Mouse (Mus musculus) midbrain, postnatal 0 days (tissue): ENCODE results near the gene Dnaja3. TPM values are rescaled to one million over a fixed set of nuclear protein-coding genes. Genes with fewer than 3 reads are reported as not detected.
A peak's percentile ranks its signal among the peaks of the same experiment; 100 is the strongest.

Experiments used
- ATAC-seq: fragments of 200-750 bp; cut with Nextera tagmentation; 2 replicates; pipeline ENCODE4 v1.8.0; 2017; ENCODE audit warnings: moderate number of reproducible peaks, mild to moderate bottlenecking, moderate TSS enrichment, moderate library complexity; ENCODE audit not compliant: low FRiP score
- DNase-seq: peaks from one replicate; pipeline ENCODE4 v3.0.0-alpha.2; 2015; ENCODE audit warnings: low spot score
- H3K27ac ChIP-seq: fragments of 300-500 bp; sonication (generic); 2 replicates; pipeline ENCODE4 v1.5.1; 2014; ENCODE audit warnings: low read depth, mild to moderate bottlenecking, low read length, mixed read lengths
- H3K27me3 ChIP-seq: fragments of 300-500 bp; sonication (generic); 2 replicates; pipeline ENCODE4 v1.6.1; 2014; ENCODE audit warnings: low read length, control low read depth, mixed read lengths; ENCODE audit not compliant: insufficient read depth
- H3K36me3 ChIP-seq: fragments of 300-500 bp; sonication (generic); 2 replicates; pipeline ENCODE4 v1.6.1; 2014; ENCODE audit warnings: low read length, control low read depth, mixed read lengths; ENCODE audit not compliant: insufficient read depth
- H3K4me1 ChIP-seq: fragments of 300-500 bp; sonication (generic); 2 replicates; pipeline ENCODE4 v1.6.1; 2014; ENCODE audit warnings: mild to moderate bottlenecking, control low read depth, antibody characterized with exemption, low read length, mixed read lengths; ENCODE audit not compliant: insufficient read depth
- H3K4me2 ChIP-seq: fragments of 300-500 bp; sonication (generic); 2 replicates; pipeline ENCODE4 v1.6.1; 2014; ENCODE audit warnings: low read depth, mild to moderate bottlenecking, low read length, mixed read lengths; ENCODE audit not compliant: poor library complexity, severe bottlenecking
- H3K4me3 ChIP-seq: fragments of 300-500 bp; sonication (generic); 2 replicates; pipeline ENCODE4 v1.5.1; 2014; ENCODE audit warnings: low read depth, mild to moderate bottlenecking, low read length, moderate library complexity
- H3K9ac ChIP-seq: fragments of 300-500 bp; sonication (generic); replicated peaks from 2 replicates; pipeline ENCODE4 v1.6.1; 2014; ENCODE audit warnings: mild to moderate bottlenecking, low read length, moderate library complexity, mixed read lengths; ENCODE audit not compliant: poor library complexity, severe bottlenecking
- H3K9me3 ChIP-seq: fragments of 300-500 bp; sonication (generic); 2 replicates; pipeline ENCODE4 v1.6.1; 2016; ENCODE audit warnings: low read length, control low read depth
- CTCF ChIP-seq: IDR thresholded peaks from 2 replicates; pipeline ENCODE4 v1.5.1; 2016; ENCODE audit warnings: antibody characterized with exemption, mild to moderate bottlenecking
- WGBS: fragments of 180-500 bp; shearing (Covaris S2); extraction: QIAGEN DNeasy Blood & Tissue Kit; methylation state at CpG from one replicate; pipeline ENCODE4 v1.1.7; 2014; 5-methylcytosine and 5-hydroxymethylcytosine counted together
- polyA plus RNA-seq: library from polyadenylated mRNA; unstranded; fragments of >200 nt; fragmentation: Nextera tagmentation; extraction: Ambion mirVana; gene quantifications from 2 replicates; pipeline ENCODE4 v1.2.1, GENCODE M21; 2015
- total RNA-seq: library from RNA; depleted of rRNA; stranded (reverse); fragments of >200 nt; gene quantifications from 2 replicates; pipeline ENCODE4 v1.2.3, GENCODE M21; 2014

The Dnaja3 gene
- total and polyA plus RNA-seq, 2 experiments from 2014 or later = 54.1 to 65.5 TPM

DNA sequence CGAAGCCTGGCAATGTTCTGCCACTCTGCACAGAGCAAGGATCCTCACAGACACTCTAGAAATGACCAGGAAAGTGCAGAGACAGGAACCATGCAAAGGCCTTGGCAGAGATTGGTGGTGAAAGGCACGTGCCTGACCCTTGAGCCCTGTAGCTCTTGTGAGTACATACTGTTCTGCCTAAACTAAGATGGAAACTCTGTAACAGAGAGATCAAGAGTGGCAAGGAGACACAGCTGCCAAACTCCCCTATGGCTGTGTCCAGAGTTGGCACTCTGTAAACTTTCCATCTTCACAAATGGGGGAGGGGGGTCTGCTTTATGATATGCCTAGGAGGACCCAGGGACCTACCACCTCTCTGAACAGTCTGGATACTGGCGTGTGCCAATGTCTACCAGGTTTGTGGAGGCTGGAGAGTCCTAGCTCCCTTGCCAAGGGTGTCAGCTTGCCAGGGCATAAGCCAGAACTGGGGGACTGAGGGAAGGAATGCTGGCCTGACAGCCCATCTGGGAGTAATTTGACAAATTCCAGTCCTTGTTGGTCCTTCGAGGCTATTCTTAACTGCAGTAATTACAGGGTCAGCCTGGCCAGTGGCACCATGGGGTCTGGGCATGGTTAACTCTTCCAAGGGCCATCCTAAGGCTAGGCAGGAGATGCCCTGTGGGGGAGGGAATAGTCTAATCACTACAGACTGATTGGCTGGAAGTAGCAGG lies 13.1 kb downstream of the Dnaja3 start:
- DNase-seq (peak; percentile 34), ATAC-seq (no peak)
- 87% methylated on average over 4 of the region's 4 CpGs for WGBS
- Histone ChIP-seq H3K27me3 (no peaks in the 10 kb centered on the region), H3K9ac (no peak overlapping the region), H3K9me3 (no peaks in the 10 kb centered on the region), H3K4me1 (0 out of 2 replicates have a peak, but pooled peaks cover 2% of the 10 kb centered on the region), H3K27ac (no peak overlapping the region), H3K4me3 (no peak overlapping the region), H3K36me3 (peaks cover 41% of the 10 kb centered on the region), H3K4me2 (no peak overlapping the region)
- no peak for TF ChIP-seq CTCF

DNA sequence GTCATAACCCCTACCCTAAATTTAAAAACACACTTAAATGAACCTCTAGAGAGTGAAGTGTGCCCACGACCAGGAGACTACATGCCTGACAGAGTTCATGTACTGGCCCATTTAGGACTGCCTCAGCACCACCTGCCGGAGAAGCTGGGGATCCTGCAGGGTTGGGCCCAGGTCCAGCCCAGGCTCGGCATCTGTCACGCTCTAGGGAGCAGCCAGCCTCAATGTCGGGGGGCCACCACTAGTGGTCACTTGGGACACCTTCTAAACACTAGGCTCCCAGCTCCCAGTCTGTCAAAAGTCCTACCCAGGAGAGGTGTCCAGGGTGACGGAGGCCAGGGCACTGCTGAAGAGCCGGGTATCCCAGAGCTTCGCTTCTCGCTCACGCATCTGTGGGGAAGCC lies 14.9 kb downstream of the Dnaja3 start:
- Histone ChIP-seq H3K4me3 (no peak overlapping the region), H3K27ac (no peak overlapping the region), H3K9ac (no peak overlapping the region), H3K4me2 (no peak overlapping the region), H3K36me3 (peaks cover 29% of the 10 kb centered on the region; the same call in 1 of the 2 replicates), H3K4me1 (0 out of 2 replicates have a peak, but pooled peaks cover 2% of the 10 kb centered on the region), H3K9me3 (no peaks in the 10 kb centered on the region), H3K27me3 (no peaks in the 10 kb centered on the region)
- ATAC-seq = no peak
- DNase-seq = no peak
- WGBS = 78% methylated on average over 10 of the region's 10 CpGs
- TF ChIP-seq CTCF = peak; percentile 21

DNA sequence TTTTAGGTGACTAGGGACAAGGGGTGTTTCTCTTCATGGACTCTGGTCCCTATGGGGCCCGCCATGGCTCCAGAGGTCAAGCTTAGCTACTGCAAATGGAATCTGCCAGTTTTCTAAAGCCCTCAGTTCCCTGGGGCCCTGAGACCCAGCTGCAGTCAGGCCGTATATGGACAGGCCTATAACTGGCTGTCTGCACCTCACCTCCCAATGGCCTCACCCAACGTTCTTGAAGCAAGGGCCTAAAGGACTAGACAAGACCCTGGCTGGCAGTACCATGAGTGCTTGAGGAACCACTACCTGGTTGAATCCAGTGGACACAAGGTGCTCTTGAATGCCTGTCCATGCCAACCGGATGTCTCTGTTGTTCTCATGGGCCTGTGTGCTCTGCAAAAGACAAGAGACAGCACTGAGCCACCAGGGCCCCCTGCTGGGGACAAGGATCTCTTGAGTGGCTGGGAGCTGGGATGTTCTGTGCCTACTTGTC lies 15.5 kb downstream of the Dnaja3 start:
- Histone ChIP-seq H3K9me3 (no peaks in the 10 kb centered on the region), H3K27ac (no peak overlapping the region), H3K36me3 (peaks cover 23% of the 10 kb centered on the region; the same call in 1 of the 2 replicates), H3K4me3 (no peak overlapping the region), H3K9ac (no peak overlapping the region), H3K27me3 (no peaks in the 10 kb centered on the region), H3K4me2 (no peak overlapping the region), H3K4me1 (0 out of 2 replicates have a peak, but pooled peaks cover 2% of the 10 kb centered on the region)
- peak; percentile 49 for TF ChIP-seq CTCF
- ATAC-seq (no peak), DNase-seq (no peak)
- WGBS = 62% methylated on average over 4 of the region's 4 CpGs

DNA sequence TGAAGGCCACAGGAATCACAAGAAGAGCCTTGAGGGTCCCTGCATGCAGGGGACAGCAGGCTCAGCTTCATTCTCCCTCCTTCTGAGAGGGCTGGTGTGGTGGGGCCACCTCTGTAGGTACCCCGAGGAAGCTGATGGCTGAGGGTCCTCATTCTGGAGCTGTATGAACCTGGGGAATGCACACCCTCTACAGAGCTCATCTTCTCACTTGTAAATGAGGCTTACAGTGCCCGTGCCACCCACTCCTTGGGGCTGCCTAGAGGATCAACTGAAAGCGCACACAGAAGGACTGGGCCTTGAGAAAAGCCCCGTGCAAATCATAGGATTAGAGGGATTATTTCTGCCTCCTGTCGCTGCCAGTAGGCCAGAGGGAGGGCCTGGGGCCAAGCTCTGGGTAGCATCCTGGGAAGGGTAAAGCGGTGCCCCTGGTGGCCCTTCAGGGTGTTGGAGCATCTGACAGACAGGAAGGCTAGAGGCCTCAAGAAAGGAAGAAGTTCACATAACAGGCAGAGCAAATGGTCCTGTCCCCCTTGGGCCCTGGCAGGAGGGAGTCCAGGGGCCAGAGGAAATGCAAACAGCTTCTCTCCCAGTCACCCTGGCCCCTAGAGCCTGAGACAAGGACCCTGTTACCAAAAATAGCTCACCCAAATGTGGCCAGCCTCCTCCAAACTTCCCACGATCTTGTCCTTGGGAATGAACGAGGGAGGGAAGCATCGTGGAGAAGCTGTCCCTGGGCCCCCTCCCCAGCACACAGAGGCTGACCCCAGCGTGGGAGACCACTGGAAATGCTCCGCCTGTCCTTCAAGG lies 16.2 kb downstream of the Dnaja3 start:
- Histone ChIP-seq H3K27me3 (no peaks in the 10 kb centered on the region), H3K27ac (no peak overlapping the region), H3K4me3 (no peak overlapping the region), H3K36me3 (peaks cover 24% of the 10 kb centered on the region; the same call in 1 of the 2 replicates), H3K4me1 (0 out of 2 replicates have a peak, but pooled peaks cover 2% of the 10 kb centered on the region), H3K9me3 (no peaks in the 10 kb centered on the region), H3K4me2 (no peak overlapping the region), H3K9ac (no peak overlapping the region)
- DNase-seq (peak; percentile 30), ATAC-seq (peak; percentile 42; the same call in 1 of the 2 replicates)
- 26% methylated on average over 11 of the region's 11 CpGs for WGBS
- peak; percentile 44 for TF ChIP-seq CTCF

DNA sequence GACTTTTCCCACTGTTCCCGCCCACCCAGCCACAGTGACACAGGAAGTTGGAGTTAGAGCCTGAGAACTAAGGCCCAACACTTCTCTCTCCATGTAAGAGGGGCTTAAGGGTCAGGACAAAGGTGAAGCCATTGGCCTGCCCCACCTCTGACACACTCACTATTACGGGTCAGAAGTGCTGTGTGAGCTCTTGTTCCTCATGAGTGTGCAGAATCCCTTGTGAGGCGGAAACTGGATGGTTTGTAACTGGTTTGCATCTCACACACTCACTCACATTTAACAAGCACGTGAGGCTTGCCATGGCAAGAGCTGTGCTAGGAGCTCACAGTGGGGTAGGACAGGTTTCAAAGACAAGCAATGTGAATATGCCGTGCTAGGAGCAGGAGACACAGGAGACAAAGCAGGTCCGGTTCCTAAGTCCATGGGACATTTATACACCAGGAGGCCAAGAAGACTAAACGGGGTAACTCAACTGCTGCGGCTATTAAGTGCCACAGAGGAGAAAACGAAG lies 16.8 kb downstream of the Dnaja3 start:
- TF ChIP-seq CTCF = no peak
- H3K9ac ChIP-seq = no peak overlapping the region
- 0 out of 2 replicates have a peak, but pooled peaks cover 2% of the 10 kb centered on the region for H3K4me1 ChIP-seq
- no peaks in the 10 kb centered on the region for H3K9me3 ChIP-seq
- H3K36me3 ChIP-seq = peaks cover 30% of the 10 kb centered on the region; the same call in 1 of the 2 replicates
- no peaks in the 10 kb centered on the region for H3K27me3 ChIP-seq
- 59% methylated on average over 9 of the region's 9 CpGs for WGBS
- H3K4me3 ChIP-seq = no peak overlapping the region
- ATAC-seq (no peak), DNase-seq (no peak)
- no peak overlapping the region for H3K27ac ChIP-seq
- H3K4me2 ChIP-seq = no peak overlapping the region
